Mouse (Mus musculus): Measurements from ENCODE around the gene Serpini1. TPM values are rescaled to one million over a fixed set of nuclear protein-coding genes. Genes with fewer than 3 reads are reported as not detected.

Serpini1 gene
- polyA plus RNA-seq, 2 experiments, result 3.0 to 5.1 TPM

DNA sequence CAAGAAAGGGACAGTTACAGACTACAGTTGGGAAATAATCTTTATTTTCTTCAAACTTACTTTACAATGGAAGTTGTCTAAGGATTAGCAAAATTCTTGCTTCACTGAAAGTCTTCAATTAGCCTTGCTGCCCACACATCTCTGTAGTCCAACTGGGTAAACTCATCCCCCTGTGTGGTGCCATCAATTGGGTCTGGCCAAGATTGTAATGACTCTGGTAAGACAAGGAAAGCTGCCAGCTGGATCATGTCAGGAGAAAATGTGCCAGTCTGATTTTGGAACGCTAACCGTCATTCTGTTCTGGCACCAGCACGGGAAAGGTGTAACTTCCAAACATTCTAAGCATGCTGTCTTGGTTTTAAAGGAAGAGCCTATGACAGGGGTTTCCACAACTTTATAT, 25.9 kb downstream of the Serpini1 start:
- Histone ChIP-seq H3K4me2 (replicated peaks; ENCODE audit: low read depth, low read length, severe bottlenecking) (no peak overlapping the region), H3K9me3 (ENCODE audit: control insufficient read depth, low read length) (no peaks in the 10 kb centered on the region), H3K36me3 (ENCODE audit: control insufficient read depth, insufficient read depth, low read length) (no peaks in the 10 kb centered on the region), H3K9ac (ENCODE audit: low read depth, low read length, severe bottlenecking) (no peak overlapping the region), H3K4me1 (ENCODE audit: control insufficient read depth, insufficient read depth, low read length) (no peaks in the 10 kb centered on the region; the same call in 1 of the 2 replicates), H3K27me3 (ENCODE audit: control insufficient read depth, insufficient read depth, low read length) (no peaks in the 10 kb centered on the region), H3K27ac (replicated peaks; ENCODE audit: low read depth, low read length) (no peak overlapping the region), H3K4me3 (replicated peaks; ENCODE audit: low read length) (no peak overlapping the region)
- ATAC-seq (ENCODE audit: low FRiP score, low read depth) (no peak), DNase-seq (ENCODE audit: low spot score) (no peak)
- 93% methylated on average over 3 of the region's 3 CpGs for WGBS
- no peak for TF ChIP-seq POLR2A (IDR thresholded peaks at IDR 0.05; ENCODE audit: borderline replicate concordance, extremely low read depth, insufficient read depth, insufficient read length)

DNA sequence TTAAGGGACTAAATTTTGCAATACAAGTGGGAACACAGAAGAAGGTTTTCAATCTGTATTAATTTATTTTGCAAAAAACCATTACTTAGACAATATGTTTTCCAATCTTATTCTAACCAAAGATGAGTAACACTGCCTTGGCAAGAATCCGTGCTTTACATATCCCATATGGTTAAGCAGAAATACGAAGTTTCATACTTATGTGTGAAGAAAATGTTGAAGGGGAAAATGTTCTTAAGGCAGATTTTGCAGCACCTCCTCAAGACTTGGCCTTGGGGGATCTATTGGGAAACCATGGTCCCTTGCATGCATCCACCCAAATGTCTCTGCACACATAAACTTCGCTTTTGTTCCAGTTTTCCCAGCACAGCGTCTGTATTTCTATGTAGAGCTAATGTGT, 27.6 kb downstream of the Serpini1 start:
- H3K27ac ChIP-seq (replicated peaks; ENCODE audit: low read depth, low read length), result no peak overlapping the region
- no peaks in the 10 kb centered on the region for H3K36me3 ChIP-seq (ENCODE audit: control insufficient read depth, insufficient read depth, low read length)
- H3K9me3 ChIP-seq (ENCODE audit: control insufficient read depth, low read length), result no peaks in the 10 kb centered on the region
- H3K4me1 ChIP-seq (ENCODE audit: control insufficient read depth, insufficient read depth, low read length), result no peaks in the 10 kb centered on the region; the same call in 1 of the 2 replicates
- H3K27me3 ChIP-seq (ENCODE audit: control insufficient read depth, insufficient read depth, low read length), result no peaks in the 10 kb centered on the region
- DNase-seq (ENCODE audit: low spot score) (no peak), ATAC-seq (ENCODE audit: low FRiP score, low read depth) (no peak)
- WGBS, result 88% methylated on average over 4 of the region's 4 CpGs
- H3K9ac ChIP-seq (ENCODE audit: low read depth, low read length, severe bottlenecking), result no peak overlapping the region
- H3K4me3 ChIP-seq (replicated peaks; ENCODE audit: low read length), result no peak overlapping the region
- no peak overlapping the region for H3K4me2 ChIP-seq (replicated peaks; ENCODE audit: low read depth, low read length, severe bottlenecking)
- TF ChIP-seq POLR2A (IDR thresholded peaks at IDR 0.05; ENCODE audit: borderline replicate concordance, extremely low read depth, insufficient read depth, insufficient read length), result no peak

DNA sequence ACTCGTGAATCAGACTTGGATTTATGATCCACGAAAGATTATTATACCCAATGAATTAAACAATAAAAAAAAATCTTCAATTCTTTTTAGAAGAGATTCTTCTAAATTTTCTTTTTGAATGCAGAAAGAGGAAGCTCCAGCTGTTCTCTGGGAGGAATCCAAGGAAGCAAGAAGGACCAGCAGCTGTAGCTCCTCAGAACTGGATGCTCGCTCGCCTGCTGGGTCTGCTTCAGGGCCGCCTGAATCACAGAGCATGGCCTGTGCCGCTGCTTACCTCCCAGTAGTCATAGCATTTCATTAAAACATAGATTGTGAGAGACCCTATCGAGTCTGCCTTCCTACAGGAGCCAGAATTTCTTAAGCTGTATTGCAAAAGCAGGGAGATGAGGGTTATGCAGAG, 53.7 kb downstream of the Serpini1 start:
- Histone ChIP-seq H3K4me1 (ENCODE audit: control insufficient read depth, insufficient read depth, low read length) (no peaks in the 10 kb centered on the region), H3K36me3 (ENCODE audit: control insufficient read depth, insufficient read depth, low read length) (no peaks in the 10 kb centered on the region), H3K9ac (ENCODE audit: low read depth, low read length, severe bottlenecking) (no peak overlapping the region), H3K4me2 (replicated peaks; ENCODE audit: low read depth, low read length, severe bottlenecking) (no peak overlapping the region), H3K27ac (replicated peaks; ENCODE audit: low read depth, low read length) (no peak overlapping the region), H3K27me3 (ENCODE audit: control insufficient read depth, insufficient read depth, low read length) (no peaks in the 10 kb centered on the region), H3K4me3 (replicated peaks; ENCODE audit: low read length) (no peak overlapping the region), H3K9me3 (ENCODE audit: control insufficient read depth, low read length) (no peaks in the 10 kb centered on the region)
- 81% methylated on average over 7 of the region's 7 CpGs for WGBS
- ATAC-seq (ENCODE audit: low FRiP score, low read depth), result no peak
- no peak for DNase-seq (ENCODE audit: low spot score)
- TF ChIP-seq POLR2A (IDR thresholded peaks at IDR 0.05; ENCODE audit: borderline replicate concordance, extremely low read depth, insufficient read depth, insufficient read length), result no peak

DNA sequence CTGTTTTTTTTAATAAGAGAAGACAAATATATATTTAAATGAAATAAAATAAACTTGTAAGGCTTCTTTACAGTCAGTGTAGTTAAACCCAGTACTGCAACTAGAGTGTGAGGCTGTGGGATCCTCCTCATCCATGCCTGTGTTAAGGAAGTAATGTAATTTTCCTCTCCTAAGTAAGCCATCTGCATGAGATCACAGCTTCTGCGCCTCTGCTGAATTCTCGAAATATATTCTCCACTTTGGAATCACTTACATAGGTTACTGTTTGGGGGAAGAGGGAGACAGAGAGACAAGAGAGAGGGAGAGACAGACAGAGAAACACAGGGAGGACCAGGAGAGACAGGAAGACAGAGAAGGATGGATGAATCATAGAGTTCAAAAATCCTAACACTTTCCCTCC, 67.3 kb downstream of the Serpini1 start:
- WGBS, result 83% methylated on average over 2 of the region's 2 CpGs
- no peak for ATAC-seq (ENCODE audit: low FRiP score, low read depth)
- TF ChIP-seq POLR2A (IDR thresholded peaks at IDR 0.05; ENCODE audit: borderline replicate concordance, extremely low read depth, insufficient read depth, insufficient read length), result no peak
- H3K4me1 ChIP-seq (ENCODE audit: control insufficient read depth, insufficient read depth, low read length), result no peaks in the 10 kb centered on the region
- H3K9ac ChIP-seq (ENCODE audit: low read depth, low read length, severe bottlenecking), result no peak overlapping the region
- DNase-seq (ENCODE audit: low spot score), result no peak
- no peak overlapping the region for H3K4me3 ChIP-seq (replicated peaks; ENCODE audit: low read length)
- H3K36me3 ChIP-seq (ENCODE audit: control insufficient read depth, insufficient read depth, low read length), result no peaks in the 10 kb centered on the region
- H3K27ac ChIP-seq (replicated peaks; ENCODE audit: low read depth, low read length), result no peak overlapping the region
- H3K27me3 ChIP-seq (ENCODE audit: control insufficient read depth, insufficient read depth, low read length), result no peaks in the 10 kb centered on the region
- H3K9me3 ChIP-seq (ENCODE audit: control insufficient read depth, low read length), result no peaks in the 10 kb centered on the region
- H3K4me2 ChIP-seq (replicated peaks; ENCODE audit: low read depth, low read length, severe bottlenecking), result no peak overlapping the region

DNA sequence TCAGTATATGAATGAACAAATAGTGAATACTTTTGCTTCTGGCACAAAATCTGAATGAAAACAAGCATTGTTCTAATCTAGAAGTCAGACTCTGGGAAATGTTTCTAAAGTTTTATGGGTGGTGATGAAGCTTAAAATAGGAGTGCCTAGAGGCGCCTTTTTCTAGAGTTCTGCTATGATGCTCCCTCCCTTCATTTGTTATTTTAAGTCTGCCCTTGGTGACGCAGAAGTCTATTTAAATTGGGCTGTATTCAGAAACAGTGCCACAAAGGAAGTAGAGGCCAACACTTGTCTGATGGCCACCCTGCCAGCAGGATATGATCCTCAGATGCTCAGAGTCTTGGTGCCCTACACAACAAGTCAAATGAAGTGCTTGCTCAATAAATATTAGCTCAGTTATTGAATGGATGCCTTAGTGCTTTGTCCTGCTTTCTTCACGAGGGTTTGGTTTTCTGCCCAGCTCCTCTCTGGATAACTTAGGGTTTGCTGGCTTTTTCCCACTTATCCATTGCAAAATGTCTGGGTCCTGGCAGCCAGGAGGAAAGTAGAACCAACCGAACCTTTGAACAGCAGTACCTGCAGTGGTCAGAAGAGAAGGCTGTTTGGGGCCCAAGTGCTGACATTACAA, 73.8 kb downstream of the Serpini1 start:
- ATAC-seq (ENCODE audit: low FRiP score, low read depth), result no peak
- Histone ChIP-seq H3K4me3 (replicated peaks; ENCODE audit: low read length) (no peak overlapping the region), H3K4me2 (replicated peaks; ENCODE audit: low read depth, low read length, severe bottlenecking) (no peak overlapping the region), H3K9ac (ENCODE audit: low read depth, low read length, severe bottlenecking) (no peak overlapping the region), H3K27me3 (ENCODE audit: control insufficient read depth, insufficient read depth, low read length) (no peaks in the 10 kb centered on the region), H3K4me1 (ENCODE audit: control insufficient read depth, insufficient read depth, low read length) (peaks cover 10% of the 10 kb centered on the region; the same call in 1 of the 2 replicates), H3K9me3 (ENCODE audit: control insufficient read depth, low read length) (no peaks in the 10 kb centered on the region), H3K27ac (replicated peaks; ENCODE audit: low read depth, low read length) (no peak overlapping the region), H3K36me3 (ENCODE audit: control insufficient read depth, insufficient read depth, low read length) (no peaks in the 10 kb centered on the region)
- peak; percentile 8 for DNase-seq (ENCODE audit: low spot score)
- 45% methylated on average over 4 of the region's 4 CpGs for WGBS
- TF ChIP-seq POLR2A (IDR thresholded peaks at IDR 0.05; ENCODE audit: borderline replicate concordance, extremely low read depth, insufficient read depth, insufficient read length), result no peak
